Mouse (Mus musculus): Measurements from ENCODE around the gene Nup205. TPM values are rescaled to one million over a fixed set of nuclear protein-coding genes. Genes with fewer than 3 reads are reported as not detected.

Nup205 gene
- polyA plus RNA-seq, 1 experiment from 2014 or later, result 18.9 TPM

DNA sequence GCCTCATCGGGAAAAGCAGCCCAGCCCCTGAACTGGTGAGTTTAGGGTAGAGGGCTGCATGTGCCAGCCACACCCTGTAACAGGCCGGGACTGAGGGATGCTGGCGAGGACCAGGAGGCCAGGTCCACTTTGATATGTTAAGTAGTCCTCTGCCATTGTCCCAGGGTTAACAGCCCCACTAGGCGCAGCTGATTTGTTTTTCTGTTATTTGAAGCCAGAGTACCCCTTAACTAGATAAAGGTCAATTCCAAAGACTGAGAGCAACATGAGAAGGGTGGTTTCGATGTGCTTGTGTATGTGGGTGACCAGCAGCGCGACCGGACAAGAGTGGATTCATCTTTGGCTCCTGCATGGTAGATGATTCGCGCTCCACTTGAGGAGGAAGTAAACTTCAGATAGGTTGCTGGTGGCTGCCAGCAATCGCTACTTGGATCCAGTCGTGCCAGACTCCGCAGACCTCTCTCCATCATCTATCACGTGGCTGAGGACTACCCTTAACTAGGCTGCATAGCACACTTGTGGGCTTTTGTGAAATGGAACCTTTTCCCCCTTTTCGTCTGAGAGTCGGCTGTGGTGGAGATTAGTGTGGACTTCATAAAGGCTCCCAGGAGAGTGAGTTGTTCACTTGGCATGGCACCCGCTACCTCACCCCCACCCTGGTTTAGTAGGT is 74.7 kb downstream of the Nup205 start:
- Histone ChIP-seq H3K4me3 (peak overlapping the region; percentile 74), H3K9me3 (replicated peaks) (no peaks in the 10 kb centered on the region), H3K9ac (peak overlapping the region; percentile 33; the same call in 1 of the 2 replicates), H3K27ac (peak overlapping the region; percentile 93), H3K36me3 (peaks cover 3% of the 10 kb centered on the region; the same call in 1 of the 2 replicates), H3K4me1 (replicated peaks) (peaks cover 36% of the 10 kb centered on the region), H3K4me2 (peak overlapping the region; percentile 69), H3K27me3 (no peaks in the 10 kb centered on the region)
- ATAC-seq (replicated peaks; ENCODE audit: insufficient number of reproducible peaks, insufficient read depth, low FRiP score, low read depth), result no peak
- WGBS, result 60% methylated on average over 17 of the region's 17 CpGs

GRCm38 (mm10) chr6:35252477-35253346 is 75.5 kb downstream of the Nup205 start:
- H3K36me3 ChIP-seq, result no peaks in the 10 kb centered on the region
- WGBS, result under 1% methylated on average over 59 of the region's 60 CpGs
- peak overlapping the region; percentile 93 for H3K27ac ChIP-seq
- H3K4me3 ChIP-seq, result peak overlapping the region; percentile 74
- no peaks in the 10 kb centered on the region for H3K9me3 ChIP-seq (replicated peaks)
- peak overlapping the region; percentile 69 for H3K4me2 ChIP-seq
- no peaks in the 10 kb centered on the region for H3K27me3 ChIP-seq
- peak; percentile 90 for ATAC-seq (replicated peaks; ENCODE audit: insufficient number of reproducible peaks, insufficient read depth, low FRiP score, low read depth)
- peak overlapping the region; percentile 89 for H3K9ac ChIP-seq
- peaks cover 44% of the 10 kb centered on the region for H3K4me1 ChIP-seq (replicated peaks)

DNA sequence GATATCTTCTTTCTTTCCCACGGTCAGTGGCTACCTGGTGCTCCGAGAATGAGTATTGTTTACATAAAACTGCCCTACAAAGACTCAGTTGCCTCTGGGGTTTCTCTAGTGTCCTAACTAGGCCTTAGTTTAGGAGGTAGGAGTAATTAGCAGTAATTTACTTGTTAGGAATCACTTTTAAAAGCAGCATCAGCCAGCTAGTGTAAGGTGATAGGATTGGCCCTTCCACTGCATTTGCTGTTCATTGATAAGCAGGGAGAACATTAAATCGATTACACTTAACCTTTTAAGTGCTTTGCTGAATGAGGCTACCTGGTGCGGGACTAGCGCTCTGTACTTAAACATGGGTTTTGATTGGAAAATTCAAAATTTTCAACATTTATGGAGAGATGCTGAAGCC is 76.3 kb downstream of the Nup205 start:
- Histone ChIP-seq H3K4me2 (peak overlapping the region; percentile 69), H3K27me3 (no peaks in the 10 kb centered on the region), H3K4me3 (peak overlapping the region; percentile 74), H3K36me3 (no peaks in the 10 kb centered on the region), H3K9me3 (replicated peaks) (no peaks in the 10 kb centered on the region), H3K4me1 (replicated peaks) (peaks cover 52% of the 10 kb centered on the region), H3K9ac (peak overlapping the region; percentile 89), H3K27ac (peak overlapping the region; percentile 93)
- WGBS, result 36% methylated on average over 5 of the region's 5 CpGs
- no peak for ATAC-seq (replicated peaks; ENCODE audit: insufficient number of reproducible peaks, insufficient read depth, low FRiP score, low read depth)

DNA sequence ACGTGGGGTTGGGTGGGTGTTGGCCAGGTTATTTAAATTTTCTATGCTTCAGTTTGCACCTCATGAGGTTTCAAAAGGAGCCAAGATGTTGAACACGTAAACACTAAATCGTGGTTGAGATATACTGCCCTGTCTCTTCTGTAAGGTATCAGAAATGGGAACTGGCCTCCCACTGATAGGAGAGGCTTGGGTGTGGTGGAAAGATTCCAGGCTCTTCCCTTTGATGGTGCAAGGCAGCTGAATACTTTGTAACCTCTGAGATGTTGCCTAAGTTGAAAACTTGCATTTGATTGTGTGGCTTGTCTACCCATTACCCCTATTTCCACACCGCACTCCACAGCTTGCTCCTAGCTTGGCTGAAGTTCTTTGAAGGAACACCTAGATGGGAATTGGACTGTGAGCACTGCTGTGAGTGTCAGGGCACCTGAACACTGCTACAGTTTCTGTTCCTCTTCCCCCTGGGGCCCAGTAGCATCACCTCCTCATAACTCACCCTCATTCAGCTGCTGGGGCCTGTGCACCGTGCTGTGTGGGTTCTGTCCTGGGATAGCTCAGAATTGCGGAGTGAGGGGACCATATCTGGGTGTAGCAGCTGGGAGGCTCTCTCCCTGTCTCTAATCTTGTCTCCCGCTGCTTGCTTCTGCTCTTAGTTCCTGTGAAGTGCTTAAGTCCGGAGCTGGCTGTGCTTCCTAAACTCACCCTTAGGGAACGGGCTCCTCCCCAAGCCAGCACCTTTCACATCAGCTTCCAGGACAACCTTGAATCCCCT is 77.1 kb downstream of the Nup205 start:
- peak overlapping the region; percentile 74 for H3K4me3 ChIP-seq
- ATAC-seq (replicated peaks; ENCODE audit: insufficient number of reproducible peaks, insufficient read depth, low FRiP score, low read depth), result no peak; the same call in 1 of the 2 replicates
- H3K9me3 ChIP-seq (replicated peaks), result no peaks in the 10 kb centered on the region
- H3K27me3 ChIP-seq, result no peaks in the 10 kb centered on the region
- H3K36me3 ChIP-seq, result no peaks in the 10 kb centered on the region
- peak overlapping the region; percentile 93 for H3K27ac ChIP-seq
- WGBS, result 20% methylated on average over 9 of the region's 9 CpGs
- peak overlapping the region; percentile 69 for H3K4me2 ChIP-seq
- H3K4me1 ChIP-seq (replicated peaks), result peaks cover 58% of the 10 kb centered on the region
- peak overlapping the region; percentile 40 for H3K9ac ChIP-seq

GRCm38 (mm10) chr6:35255017-35255416 is 77.8 kb downstream of the Nup205 start:
- H3K9ac ChIP-seq, result 0 out of 2 replicates have a peak overlapping the region, but pooled peaks have one; percentile 40

GRCm38 (mm10) chr6:35256691-35257090 is 79.5 kb downstream of the Nup205 start:
- peak overlapping the region; percentile 4; the same call in 1 of the 2 replicates for H3K4me3 ChIP-seq
- no peaks in the 10 kb centered on the region for H3K9me3 ChIP-seq (replicated peaks)
- no peaks in the 10 kb centered on the region for H3K27me3 ChIP-seq
- H3K4me2 ChIP-seq, result peak overlapping the region; percentile 69
- peaks cover 72% of the 10 kb centered on the region for H3K4me1 ChIP-seq (replicated peaks)
- H3K9ac ChIP-seq, result no peak overlapping the region
- WGBS, result 17% methylated on average over 7 of the region's 7 CpGs
- peak overlapping the region; percentile 93 for H3K27ac ChIP-seq
- no peak for ATAC-seq (replicated peaks; ENCODE audit: insufficient number of reproducible peaks, insufficient read depth, low FRiP score, low read depth)
- H3K36me3 ChIP-seq, result peaks cover 5% of the 10 kb centered on the region; the same call in 1 of the 2 replicates

More at GRCm38 (mm10) chr6:35255017-35255416, 77.8 kb downstream of the Nup205 start:
- Histone ChIP-seq H3K27ac (peak overlapping the region; percentile 93), H3K4me1 (replicated peaks) (peaks cover 65% of the 10 kb centered on the region), H3K36me3 (no peaks in the 10 kb centered on the region), H3K9me3 (replicated peaks) (no peaks in the 10 kb centered on the region), H3K4me2 (peak overlapping the region; percentile 69), H3K27me3 (no peaks in the 10 kb centered on the region), H3K4me3 (peak overlapping the region; percentile 74)
- ATAC-seq (replicated peaks; ENCODE audit: insufficient number of reproducible peaks, insufficient read depth, low FRiP score, low read depth), result no peak
- WGBS, result 54% methylated on average over 12 of the region's 12 CpGs

DNA sequence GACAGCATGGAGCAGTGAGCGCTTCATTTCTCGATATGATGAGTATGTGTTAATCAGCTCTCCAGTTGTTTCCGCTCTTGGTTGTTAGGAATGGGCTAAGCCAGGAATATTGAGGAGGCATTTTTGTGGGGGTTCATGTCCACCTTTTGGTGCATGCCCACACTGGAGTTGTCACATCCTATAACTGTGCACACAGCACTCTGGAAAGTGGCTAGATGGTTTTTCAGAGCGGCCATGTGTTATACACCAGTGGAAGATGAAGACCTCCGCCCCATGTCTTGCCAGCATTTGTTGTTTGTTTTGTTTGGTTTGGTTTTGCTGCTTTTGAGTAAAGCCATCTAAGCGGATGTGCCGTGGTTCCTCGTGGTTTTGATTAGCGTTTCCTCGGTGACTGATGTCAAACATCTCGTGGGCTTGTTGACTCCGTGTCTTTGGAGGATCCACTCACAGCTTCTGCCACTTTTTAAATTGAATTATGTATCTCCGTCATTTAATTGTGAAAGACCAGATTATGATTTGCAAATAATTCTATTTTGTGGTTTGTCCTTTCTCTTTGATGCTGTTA is 80.5 kb downstream of the Nup205 start:
- Histone ChIP-seq H3K4me2 (peak overlapping the region; percentile 69), H3K27me3 (no peaks in the 10 kb centered on the region), H3K9ac (no peak overlapping the region), H3K27ac (no peak overlapping the region), H3K4me3 (no peak overlapping the region), H3K36me3 (peaks cover 12% of the 10 kb centered on the region), H3K9me3 (replicated peaks) (no peaks in the 10 kb centered on the region), H3K4me1 (replicated peaks) (peaks cover 72% of the 10 kb centered on the region)
- ATAC-seq (replicated peaks; ENCODE audit: insufficient number of reproducible peaks, insufficient read depth, low FRiP score, low read depth), result no peak
- WGBS, result 79% methylated on average over 13 of the region's 13 CpGs

GRCm38 (mm10) chr6:35258922-35259321 is 81.7 kb downstream of the Nup205 start:
- H3K4me2 ChIP-seq, result no peak overlapping the region
- H3K9me3 ChIP-seq (replicated peaks), result no peaks in the 10 kb centered on the region
- H3K9ac ChIP-seq, result no peak overlapping the region
- H3K27me3 ChIP-seq, result no peaks in the 10 kb centered on the region
- H3K27ac ChIP-seq, result no peak overlapping the region
- no peak overlapping the region for H3K4me3 ChIP-seq
- peaks cover 19% of the 10 kb centered on the region for H3K36me3 ChIP-seq
- no peak for ATAC-seq (replicated peaks; ENCODE audit: insufficient number of reproducible peaks, insufficient read depth, low FRiP score, low read depth)
- peaks cover 65% of the 10 kb centered on the region for H3K4me1 ChIP-seq (replicated peaks)
- 90% methylated on average over 2 of the region's 2 CpGs for WGBS

DNA sequence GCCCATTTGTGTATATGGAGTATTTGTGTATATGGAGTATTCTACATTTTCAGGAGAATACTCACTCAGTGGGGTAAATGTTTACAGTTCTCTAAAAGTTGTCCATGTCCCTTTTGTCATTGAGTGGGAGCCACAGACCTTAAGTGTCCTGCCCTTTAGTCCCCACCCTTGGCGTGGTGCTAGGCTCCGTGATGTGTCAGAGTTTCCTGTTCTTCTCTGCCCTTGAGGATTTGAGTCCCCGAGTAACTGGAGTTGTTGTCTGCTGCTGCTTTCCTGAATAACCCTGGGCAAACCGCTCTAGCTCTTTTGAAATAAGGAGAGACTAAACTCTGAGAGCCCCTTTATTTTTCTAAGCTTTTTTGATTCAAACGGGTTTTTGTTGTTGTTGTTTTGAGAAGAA is 82.3 kb downstream of the Nup205 start:
- Histone ChIP-seq H3K27ac (peak overlapping the region; percentile 16; the same call in 1 of the 2 replicates), H3K9me3 (replicated peaks) (no peaks in the 10 kb centered on the region), H3K4me2 (no peak overlapping the region), H3K27me3 (no peaks in the 10 kb centered on the region), H3K4me3 (no peak overlapping the region), H3K36me3 (peaks cover 19% of the 10 kb centered on the region), H3K9ac (no peak overlapping the region), H3K4me1 (replicated peaks) (peaks cover 59% of the 10 kb centered on the region)
- ATAC-seq (replicated peaks; ENCODE audit: insufficient number of reproducible peaks, insufficient read depth, low FRiP score, low read depth), result no peak
- 57% methylated on average over 5 of the region's 5 CpGs for WGBS

GRCm38 (mm10) chr6:35260531-35260930 is 83.3 kb downstream of the Nup205 start:
- 62% methylated on average over 7 of the region's 7 CpGs for WGBS
- Histone ChIP-seq H3K27ac (no peak overlapping the region), H3K4me3 (no peak overlapping the region), H3K9ac (no peak overlapping the region), H3K4me2 (no peak overlapping the region), H3K27me3 (no peaks in the 10 kb centered on the region), H3K9me3 (replicated peaks) (no peaks in the 10 kb centered on the region), H3K4me1 (replicated peaks) (peaks cover 49% of the 10 kb centered on the region), H3K36me3 (peaks cover 19% of the 10 kb centered on the region)
- ATAC-seq (replicated peaks; ENCODE audit: insufficient number of reproducible peaks, insufficient read depth, low FRiP score, low read depth), result no peak
